Mouse (Mus musculus): ENCODE data around the gene Fat3.

GRCm38 (mm10) chr9:16046686-16047085 is 454.4 kb downstream of the Fat3 start:
- no peak for TF ChIP-seq GATA1 (IDR thresholded peaks at IDR 0.05; ENCODE audit: borderline replicate concordance, low read length)
- TF ChIP-seq FLI1 (IDR thresholded peaks at IDR 0.05; ENCODE audit: low read length), result no peak
